Mouse (Mus musculus) liver, adult 2 months (tissue): Measurements from ENCODE around the gene Rdh13. TPM values are rescaled to one million over a fixed set of nuclear protein-coding genes. Genes with fewer than 3 reads are reported as not detected.
A peak's percentile ranks its signal among the peaks of the same experiment; 100 is the strongest.

ENCODE experiments used
- DNase-seq: peaks from one replicate; pipeline ENCODE4 v3.0.0-alpha.2; 2011; ENCODE audit warnings: low read depth, low spot score; ENCODE audit errors: extremely low read depth
- H3K27ac ChIP-seq: fragments of 200-500 bp; replicated peaks from 2 replicates; pipeline ENCODE4 v1.5.1; 2012; ENCODE audit warnings: low read depth, mild to moderate bottlenecking, control low read depth, inconsistent platforms, low read length; ENCODE audit not compliant: insufficient read depth
- H3K27me3 ChIP-seq: fragments of 200-500 bp; 2 replicates; pipeline ENCODE4 v1.6.1; 2012; ENCODE audit warnings: mild to moderate bottlenecking, moderate library complexity, low read length, inconsistent platforms; ENCODE audit not compliant: control insufficient read depth, insufficient read depth
- H3K36me3 ChIP-seq: fragments of 200-500 bp; 2 replicates; pipeline ENCODE4 v1.6.1; 2012; ENCODE audit warnings: low read length, inconsistent platforms; ENCODE audit not compliant: control insufficient read depth, insufficient read depth
- H3K4me1 ChIP-seq: fragments of 200-500 bp; 2 replicates; pipeline ENCODE4 v1.6.1; 2011; ENCODE audit warnings: low read length; ENCODE audit not compliant: control insufficient read depth, insufficient read depth
- H3K4me3 ChIP-seq: fragments of 200-500 bp; 2 replicates; pipeline ENCODE4 v1.5.1; 2011; ENCODE audit warnings: low read depth, mild to moderate bottlenecking, control low read depth, low read length, moderate library complexity; ENCODE audit not compliant: insufficient read depth
- H3K79me2 ChIP-seq: fragments of 200-500 bp; 2 replicates; pipeline ENCODE4 v1.6.1; 2012; ENCODE audit warnings: inconsistent platforms, mild to moderate bottlenecking, low read length, moderate library complexity; ENCODE audit not compliant: control insufficient read depth, insufficient read depth
- H3K9ac ChIP-seq: fragments of 200-500 bp; 2 replicates; pipeline ENCODE4 v1.6.1; 2012; ENCODE audit warnings: low read depth, mild to moderate bottlenecking, control low read depth, inconsistent platforms, low read length
- CTCF ChIP-seq: fragments of 200-500 bp; IDR thresholded peaks from 2 replicates; pipeline ENCODE4 v1.5.1; 2011; ENCODE audit warnings: low read depth, low read length, control low read depth
- POLR2A ChIP-seq: fragments of 200-500 bp; IDR thresholded peaks from 2 replicates; pipeline ENCODE4 v1.6.1; 2011; ENCODE audit warnings: low read length, control low read depth; ENCODE audit not compliant: insufficient read depth; ENCODE audit errors: extremely low read depth
- WGBS: fragments of 180-500 bp; shearing (Covaris S2); methylation state at CpG from one replicate; pipeline ENCODE4 v1.1.7; 2018; 5-methylcytosine and 5-hydroxymethylcytosine counted together
- polyA plus RNA-seq: library from polyadenylated mRNA; depleted of rRNA; stranded (reverse); fragments of >200 nt; gene quantifications from 2 replicates; pipeline ENCODE4 v1.2.3, GENCODE M21; 2012; rRNA removed
- total RNA-seq: library from RNA; depleted of rRNA; stranded (reverse); fragments of >200 nt; gene quantifications from 2 replicates; pipeline ENCODE4 v1.2.3, GENCODE M21; 2014; rRNA removed

Rdh13 gene
- 5.5 and 6.5 TPM in 2 replicates for total RNA-seq
- 6.5 and 6.8 TPM in 2 replicates for polyA plus RNA-seq

- Histone ChIP-seq H3K27me3 (no peaks in the 10 kb centered on the region), H3K9ac (peak within 1 kb of the TSS; percentile 90), H3K4me3 (peak within 1 kb of the TSS; percentile 90), H3K79me2 (no peaks in the 10 kb centered on the region; the same call in 1 of the 2 replicates), H3K27ac (peak within 1 kb of the TSS; percentile 76), H3K36me3 (peaks cover 11% of the 10 kb centered on the region), H3K4me1 (peaks cover 2% of the 10 kb centered on the region; the same call in 1 of the 2 replicates)
- under 1% methylated on average over 35 of the region's 35 CpGs for WGBS
- TF ChIP-seq POLR2A (0 out of 2 replicates have a peak, but pooled peaks have one; percentile 14), CTCF (no peak)
- DNase-seq, result peak; percentile 95
These were observed at the start of gene Rdh13 for GRCm38 (mm10) chr7:4445216-4445791. Gene Rdh13 (minus strand): TSS chr7:4445649.

- Histone ChIP-seq H3K4me3 (no peak overlapping the region), H3K4me1 (peaks cover 4% of the 10 kb centered on the region; the same call in 1 of the 2 replicates), H3K36me3 (peaks cover 4% of the 10 kb centered on the region; the same call in 1 of the 2 replicates), H3K27me3 (no peaks in the 10 kb centered on the region), H3K79me2 (peaks cover 14% of the 10 kb centered on the region; the same call in 1 of the 2 replicates), H3K9ac (no peak overlapping the region), H3K27ac (no peak overlapping the region)
- WGBS, result 54% methylated on average over 1 of the region's 1 CpGs
- no peak for DNase-seq
- no peak for TF ChIP-seq CTCF
- no peak for TF ChIP-seq POLR2A
These were observed 48.5 kb upstream of the Rdh13 start for GRCm38 (mm10) chr7:4493991-4494390.

- 82% methylated on average over 13 of the region's 13 CpGs for WGBS
- no peak for DNase-seq
- Histone ChIP-seq H3K4me1 (0 out of 2 replicates have a peak, but pooled peaks cover 2% of the 10 kb centered on the region), H3K27me3 (no peaks in the 10 kb centered on the region), H3K79me2 (peaks cover 5% of the 10 kb centered on the region; the same call in 1 of the 2 replicates), H3K36me3 (peaks cover 5% of the 10 kb centered on the region; the same call in 1 of the 2 replicates), H3K9ac (no peak overlapping the region), H3K4me3 (no peak overlapping the region), H3K27ac (no peak overlapping the region)
- TF ChIP-seq CTCF (no peak), POLR2A (no peak)
These were observed 47.1 kb upstream of the Rdh13 start for GRCm38 (mm10) chr7:4492284-4493224.

GRCm38 (mm10) chr7:4491308-4491707, 45.9 kb upstream of the Rdh13 start:
- no peak for DNase-seq
- Histone ChIP-seq H3K27ac (no peak overlapping the region), H3K4me3 (no peak overlapping the region), H3K27me3 (no peaks in the 10 kb centered on the region), H3K36me3 (peaks cover 6% of the 10 kb centered on the region; the same call in 1 of the 2 replicates), H3K9ac (no peak overlapping the region), H3K4me1 (0 out of 2 replicates have a peak, but pooled peaks cover 2% of the 10 kb centered on the region), H3K79me2 (peaks cover under 1% of the 10 kb centered on the region; the same call in 1 of the 2 replicates)
- TF ChIP-seq POLR2A, result no peak
- no peak for TF ChIP-seq CTCF
- 72% methylated on average over 6 of the region's 6 CpGs for whole genome bisulfite sequencing

GRCm38 (mm10) chr7:4482281-4482680, 36.8 kb upstream of the Rdh13 start:
- Histone ChIP-seq H3K36me3 (peaks cover 18% of the 10 kb centered on the region; the same call in 1 of the 2 replicates), H3K27me3 (no peaks in the 10 kb centered on the region), H3K27ac (no peak overlapping the region), H3K9ac (no peak overlapping the region), H3K4me3 (no peak overlapping the region), H3K4me1 (no peaks in the 10 kb centered on the region), H3K79me2 (no peaks in the 10 kb centered on the region)
- WGBS, result 89% methylated on average over 12 of the region's 12 CpGs
- TF ChIP-seq CTCF (no peak), POLR2A (no peak)
- DNase-seq, result no peak
